Mouse (Mus musculus) embryonic facial prominence, embryonic 10.5 days (tissue): ENCODE measurements around the gene Slit3. TPM values are rescaled to one million over a fixed set of nuclear protein-coding genes. Genes with fewer than 3 reads are reported as not detected.

Source experiments
- DNase-seq: peaks from one replicate; pipeline ENCODE4 v3.0.0-alpha.2; 2017; ENCODE audit warnings: low spot score
- H3K27ac ChIP-seq: fragments of 300-500 bp; sonication (generic); replicated peaks from 2 replicates; pipeline ENCODE4 v1.5.1; 2016; ENCODE audit warnings: mild to moderate bottlenecking
- H3K27me3 ChIP-seq: fragments of 300-500 bp; sonication (generic); replicated peaks from 2 replicates; pipeline ENCODE4 v1.6.1; 2016; ENCODE audit warnings: low read depth, mild to moderate bottlenecking; ENCODE audit not compliant: poor library complexity, severe bottlenecking
- H3K36me3 ChIP-seq: fragments of 300-500 bp; sonication (generic); replicated peaks from 2 replicates; pipeline ENCODE4 v1.6.1; 2016; ENCODE audit warnings: mild to moderate bottlenecking, moderate library complexity
- H3K4me1 ChIP-seq: fragments of 300-500 bp; sonication (generic); 2 replicates; pipeline ENCODE4 v1.6.1; 2016
- H3K4me3 ChIP-seq: fragments of 300-500 bp; sonication (generic); 2 replicates; pipeline ENCODE4 v1.5.1; 2016; ENCODE audit warnings: mild to moderate bottlenecking, moderate library complexity
- H3K9me3 ChIP-seq: fragments of 300-500 bp; sonication (generic); 2 replicates; pipeline ENCODE4 v1.6.1; 2016; ENCODE audit warnings: mild to moderate bottlenecking
- WGBS: fragments of 180-500 bp; shearing (Covaris S2); methylation state at CpG from one replicate; pipeline ENCODE4 v1.1.7; 2016; 5-methylcytosine and 5-hydroxymethylcytosine counted together
- polyA plus RNA-seq: library from polyadenylated mRNA; unstranded; fragments of >200 nt; fragmentation: Nextera tagmentation; extraction: Ambion mirVana; gene quantifications from 2 replicates; pipeline ENCODE4 v1.2.1, GENCODE M21; 2016

Gene Slit3
- polyA plus RNA-seq, 1 experiment from 2014 or later, result 12.6 TPM

DNA sequence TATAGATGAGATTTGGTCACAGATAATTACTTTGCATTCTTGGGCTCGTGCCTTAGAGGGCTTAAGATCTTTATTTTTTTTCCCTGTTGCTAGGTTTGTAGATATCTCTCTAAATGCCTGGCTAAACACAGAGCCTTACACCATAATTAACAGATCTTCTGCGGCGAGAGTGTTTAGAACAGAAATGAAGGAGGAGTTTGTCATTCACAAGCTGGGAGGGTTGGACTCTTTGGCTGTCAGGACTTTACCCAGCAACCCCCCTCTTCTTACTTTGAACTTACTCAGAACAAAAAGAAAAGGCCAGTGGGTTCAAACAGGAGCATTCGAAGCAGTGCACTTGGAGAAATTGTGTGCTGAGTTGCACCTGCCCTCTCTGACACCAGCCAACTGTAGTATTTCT lies 103.0 kb downstream of the Slit3 start:
- Histone ChIP-seq H3K27ac (no peak overlapping the region), H3K4me3 (no peak overlapping the region), H3K4me1 (peaks cover 40% of the 10 kb centered on the region), H3K27me3 (peaks cover 6% of the 10 kb centered on the region; the same call in 1 of the 2 replicates), H3K9me3 (no peaks in the 10 kb centered on the region), H3K36me3 (no peaks in the 10 kb centered on the region)
- 37% methylated on average over 4 of the region's 4 CpGs for WGBS
- no peak for DNase-seq

- H3K27me3 ChIP-seq, result 0 out of 2 replicates have a peak, but pooled peaks cover 3% of the 10 kb centered on the region
- no peaks in the 10 kb centered on the region for H3K9me3 ChIP-seq
- WGBS, result 86% methylated on average over 10 of the region's 10 CpGs
- H3K36me3 ChIP-seq, result no peaks in the 10 kb centered on the region
- peaks cover 26% of the 10 kb centered on the region for H3K4me1 ChIP-seq
- no peak overlapping the region for H3K4me3 ChIP-seq
- no peak for DNase-seq
- no peak overlapping the region for H3K27ac ChIP-seq
These were observed 110.5 kb downstream of the Slit3 start for GRCm38 (mm10) chr11:35231361-35232090.

DNA sequence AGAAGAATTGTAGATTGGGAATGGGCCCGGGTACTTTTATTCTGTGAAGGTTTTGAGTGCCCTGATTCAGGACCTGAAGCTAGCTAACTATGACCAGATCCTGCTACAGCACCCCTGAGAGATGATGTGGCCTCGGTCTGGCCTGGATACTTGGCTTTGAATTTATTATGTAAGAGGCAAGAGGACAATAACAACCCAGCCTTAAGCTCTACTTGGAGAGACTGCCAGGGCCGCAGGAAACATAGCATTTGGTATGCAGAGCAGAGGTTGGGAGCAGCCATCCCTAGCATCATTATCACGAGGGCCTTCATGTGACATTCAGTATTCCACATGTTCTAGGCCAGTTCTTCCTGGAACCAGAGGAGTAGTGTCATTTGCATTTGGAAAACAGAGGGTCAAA lies 111.3 kb downstream of the Slit3 start:
- H3K27ac ChIP-seq, result no peak overlapping the region
- H3K9me3 ChIP-seq, result no peaks in the 10 kb centered on the region
- peaks cover 18% of the 10 kb centered on the region for H3K4me1 ChIP-seq
- H3K4me3 ChIP-seq, result no peak overlapping the region
- WGBS, result 89% methylated on average over 4 of the region's 4 CpGs
- no peaks in the 10 kb centered on the region for H3K36me3 ChIP-seq
- no peak for DNase-seq
- no peaks in the 10 kb centered on the region for H3K27me3 ChIP-seq

DNA sequence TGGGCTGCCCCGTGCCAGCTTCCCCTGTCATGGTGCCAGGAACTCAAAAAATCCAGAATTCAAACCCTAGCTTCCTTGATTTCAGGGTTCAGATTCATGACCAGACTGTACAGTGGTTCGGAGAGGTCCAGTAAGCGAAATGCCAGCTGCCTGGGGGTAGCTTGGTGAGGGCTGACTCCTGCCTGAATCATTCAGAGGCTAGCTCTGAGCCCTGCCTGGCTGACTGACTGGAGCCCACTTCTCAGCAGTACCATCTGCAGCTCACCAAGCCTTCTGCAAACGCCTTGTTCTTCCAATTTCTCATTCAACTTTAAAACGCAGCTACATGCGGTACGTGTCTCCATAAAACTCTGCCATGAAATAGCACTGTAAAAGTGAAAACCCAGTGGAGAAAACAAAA lies 120.4 kb downstream of the Slit3 start:
- peaks cover 23% of the 10 kb centered on the region for H3K4me1 ChIP-seq
- no peak overlapping the region for H3K4me3 ChIP-seq
- 94% methylated on average over 7 of the region's 7 CpGs for WGBS
- 0 out of 2 replicates have a peak, but pooled peaks cover 4% of the 10 kb centered on the region for H3K27me3 ChIP-seq
- no peak for DNase-seq
- no peaks in the 10 kb centered on the region for H3K36me3 ChIP-seq
- H3K9me3 ChIP-seq, result no peaks in the 10 kb centered on the region
- H3K27ac ChIP-seq, result no peak overlapping the region

DNA sequence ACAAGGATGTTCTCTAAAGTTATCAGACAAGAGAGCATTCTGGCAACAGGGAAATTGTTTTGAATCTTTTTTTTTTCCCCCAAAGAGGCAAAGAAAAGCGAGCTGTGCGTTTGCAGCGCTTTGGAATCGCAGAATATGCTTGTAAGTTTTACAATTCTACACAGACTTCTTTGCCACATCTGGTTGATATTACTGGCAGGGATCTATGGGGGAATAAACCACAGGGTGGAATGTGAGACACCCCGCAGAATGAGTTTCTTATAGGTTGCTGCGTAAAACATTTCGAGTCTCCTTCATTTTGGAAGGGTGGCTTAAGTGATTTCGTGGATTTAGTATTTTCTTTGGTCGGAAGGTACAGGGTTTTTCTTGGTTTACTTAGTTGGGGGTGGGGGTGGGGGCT lies 122.6 kb downstream of the Slit3 start:
- peaks cover 40% of the 10 kb centered on the region for H3K4me1 ChIP-seq
- no peak for DNase-seq

GRCm38 (mm10) chr11:35244526-35244925 lies 123.5 kb downstream of the Slit3 start:
- H3K9me3 ChIP-seq, result no peaks in the 10 kb centered on the region
- H3K4me1 ChIP-seq, result peaks cover 40% of the 10 kb centered on the region
- WGBS, result 93% methylated on average over 7 of the region's 7 CpGs
- no peak overlapping the region for H3K27ac ChIP-seq
- H3K36me3 ChIP-seq, result no peaks in the 10 kb centered on the region
- no peak for DNase-seq
- H3K4me3 ChIP-seq, result no peak overlapping the region
- H3K27me3 ChIP-seq, result peaks cover 15% of the 10 kb centered on the region

More for the DNA sequence above, 122.6 kb downstream of the Slit3 start:
- no peaks in the 10 kb centered on the region for H3K36me3 ChIP-seq
- peaks cover 12% of the 10 kb centered on the region for H3K27me3 ChIP-seq
- H3K4me3 ChIP-seq, result no peak overlapping the region
- no peak overlapping the region; the same call in 1 of the 2 replicates for H3K27ac ChIP-seq
- no peaks in the 10 kb centered on the region for H3K9me3 ChIP-seq
- 47% methylated on average over 9 of the region's 9 CpGs for whole genome bisulfite sequencing

- H3K4me1 ChIP-seq, result peaks cover 52% of the 10 kb centered on the region
- DNase-seq, result no peak
- peaks cover 11% of the 10 kb centered on the region for H3K27me3 ChIP-seq
- peak overlapping the region; percentile 24; the same call in 1 of the 2 replicates for H3K27ac ChIP-seq
- no peaks in the 10 kb centered on the region for H3K9me3 ChIP-seq
- 63% methylated on average over 3 of the region's 3 CpGs for WGBS
- H3K36me3 ChIP-seq, result no peaks in the 10 kb centered on the region
- H3K4me3 ChIP-seq, result no peak overlapping the region
These were observed 125.6 kb downstream of the Slit3 start for GRCm38 (mm10) chr11:35246623-35247022.

DNA sequence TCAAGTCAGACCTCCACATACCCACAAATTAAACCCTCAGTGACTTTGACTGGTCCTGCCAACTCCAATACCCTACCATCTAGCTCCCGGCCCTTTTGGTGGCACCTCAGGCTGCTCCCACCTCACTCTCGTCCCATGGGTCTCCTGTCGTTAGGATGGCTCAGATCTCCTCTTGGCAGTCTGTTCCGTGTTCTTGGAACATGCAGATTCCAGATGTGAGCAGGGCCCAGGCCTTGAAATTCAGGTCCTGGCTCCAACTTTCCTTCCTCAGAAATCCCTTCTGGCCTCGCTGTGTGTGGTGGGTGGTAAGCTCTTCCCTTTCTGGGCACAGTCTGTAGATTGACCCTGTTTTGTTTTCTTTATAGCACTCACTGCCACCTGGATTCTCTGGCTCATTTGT lies 127.1 kb downstream of the Slit3 start:
- Histone ChIP-seq H3K4me1 (peaks cover 49% of the 10 kb centered on the region), H3K27me3 (peaks cover 11% of the 10 kb centered on the region), H3K4me3 (no peak overlapping the region), H3K27ac (no peak overlapping the region; the same call in 1 of the 2 replicates), H3K9me3 (no peaks in the 10 kb centered on the region), H3K36me3 (no peaks in the 10 kb centered on the region)
- 76% methylated on average over 5 of the region's 5 CpGs for WGBS
- DNase-seq, result no peak

DNA sequence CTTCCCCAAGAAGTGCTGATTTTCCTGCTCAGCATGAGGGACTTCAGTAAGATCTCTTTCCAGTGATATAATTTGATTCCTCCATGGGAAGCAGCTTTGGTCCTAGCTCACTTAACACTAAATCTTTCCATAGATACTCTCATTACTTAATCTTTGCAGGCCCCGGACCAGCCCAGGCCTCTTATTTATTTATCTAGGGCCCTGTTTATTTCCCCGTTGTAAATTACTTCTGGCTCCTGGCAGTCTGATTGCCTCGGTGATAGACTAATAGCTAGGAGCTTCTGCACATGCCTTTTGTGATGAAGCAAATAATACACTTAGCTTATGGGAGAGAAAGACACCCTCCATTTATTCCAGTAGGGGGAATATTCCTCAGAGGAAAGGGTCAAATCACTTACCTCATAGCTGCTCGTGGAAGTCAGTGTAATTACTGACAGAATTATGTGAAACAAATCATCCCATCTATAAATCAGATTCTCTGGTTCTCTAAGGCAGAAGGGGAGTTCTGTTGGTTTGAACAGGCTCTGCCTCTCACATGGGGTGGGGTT lies 129.9 kb downstream of the Slit3 start:
- DNase-seq, result no peak
- H3K4me3 ChIP-seq, result no peak overlapping the region
- H3K27me3 ChIP-seq, result peaks cover 11% of the 10 kb centered on the region
- H3K36me3 ChIP-seq, result no peaks in the 10 kb centered on the region
- peaks cover 35% of the 10 kb centered on the region for H3K4me1 ChIP-seq
- WGBS, result 59% methylated on average over 4 of the region's 4 CpGs
- no peaks in the 10 kb centered on the region for H3K9me3 ChIP-seq
- H3K27ac ChIP-seq, result no peak overlapping the region

DNA sequence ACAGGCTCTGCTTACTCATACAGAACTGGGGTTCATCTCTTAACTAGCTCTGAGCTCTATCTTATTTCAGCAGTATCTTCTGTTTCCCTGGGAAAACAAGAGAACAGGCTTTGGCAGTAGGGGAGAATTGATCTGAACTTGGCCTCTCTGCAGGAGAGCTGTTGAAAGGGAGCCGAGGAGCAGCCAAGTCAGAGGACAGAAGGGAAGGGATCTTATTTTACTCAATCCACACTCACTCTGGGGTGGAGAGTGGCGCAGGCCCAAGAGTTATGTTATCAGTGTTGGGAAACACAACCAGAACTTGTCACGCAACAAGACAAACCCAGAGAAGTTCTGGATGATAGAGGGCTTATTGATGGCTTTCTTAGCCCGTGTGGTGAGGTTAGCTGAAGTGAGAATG lies 130.9 kb downstream of the Slit3 start:
- H3K36me3 ChIP-seq, result no peaks in the 10 kb centered on the region
- H3K27ac ChIP-seq, result no peak overlapping the region
- peaks cover 28% of the 10 kb centered on the region for H3K4me1 ChIP-seq
- no peaks in the 10 kb centered on the region for H3K9me3 ChIP-seq
- no peak for DNase-seq
- WGBS, result 92% methylated on average over 4 of the region's 4 CpGs
- H3K4me3 ChIP-seq, result no peak overlapping the region
- peaks cover 11% of the 10 kb centered on the region for H3K27me3 ChIP-seq

DNA sequence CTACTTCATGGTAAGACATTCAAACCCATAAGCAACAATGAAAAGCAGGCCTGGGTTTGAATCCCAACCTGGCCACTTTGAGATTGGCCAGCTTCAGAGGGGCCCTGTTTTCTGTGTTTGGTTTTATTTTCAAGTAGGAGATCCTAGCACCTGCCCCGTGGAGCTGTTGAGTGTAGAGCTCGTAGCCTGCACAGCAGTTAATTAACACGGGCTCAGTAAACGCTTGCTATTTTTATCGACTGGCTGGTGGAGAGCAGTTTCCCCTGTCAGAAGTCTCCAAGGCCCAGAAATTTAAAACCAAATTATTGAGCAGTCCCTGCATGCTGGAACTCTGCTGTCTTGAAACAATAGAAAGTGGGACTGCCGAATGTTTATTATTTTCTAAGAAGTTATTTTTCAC lies 136.3 kb downstream of the Slit3 start:
- Histone ChIP-seq H3K4me1 (peaks cover 17% of the 10 kb centered on the region), H3K36me3 (no peaks in the 10 kb centered on the region), H3K9me3 (no peaks in the 10 kb centered on the region), H3K4me3 (no peak overlapping the region), H3K27me3 (no peaks in the 10 kb centered on the region), H3K27ac (no peak overlapping the region)
- DNase-seq, result no peak
- 66% methylated on average over 6 of the region's 6 CpGs for WGBS

- H3K4me3 ChIP-seq, result no peak overlapping the region
- H3K4me1 ChIP-seq, result peaks cover 20% of the 10 kb centered on the region
- no peak overlapping the region for H3K27ac ChIP-seq
- H3K9me3 ChIP-seq, result no peaks in the 10 kb centered on the region
- 93% methylated on average over 10 of the region's 10 CpGs for WGBS
- no peaks in the 10 kb centered on the region for H3K27me3 ChIP-seq
- DNase-seq, result no peak
- H3K36me3 ChIP-seq, result no peaks in the 10 kb centered on the region
These were observed 140.6 kb downstream of the Slit3 start for GRCm38 (mm10) chr11:35261562-35262087.
